Mouse (Mus musculus) frontal cortex, postnatal 14 days (tissue): ENCODE measurements around the gene Eno2.
A peak's percentile ranks its signal among the peaks of the same experiment; 100 is the strongest.

Source experiments
- DNase-seq, 2 experiments: peaks; one replicate each; pipeline ENCODE4 v3.0.0; 2022; ENCODE audit warnings: low spot score in 2 of 2

Gene Eno2

GRCm38 (mm10) chr6:124765951-124766350 is 3.5 kb downstream of the Eno2 start:
- no peak for DNase-seq

GRCm38 (mm10) chr6:124759259-124759658 is 10.2 kb downstream of the Eno2 start:
- DNase-seq: peak in 1 of 2 experiments; percentile 74

- no peak for DNase-seq
Measured at GRCm38 (mm10) chr6:124758849-124759232, 10.6 kb downstream of the Eno2 start.

- DNase-seq: no peak
Measured at GRCm38 (mm10) chr6:124757909-124758848, 11.3 kb downstream of the Eno2 start.

- no peak for DNase-seq
Measured at GRCm38 (mm10) chr6:124757351-124757880, 12.1 kb downstream of the Eno2 start.

- peak in 1 of 2 experiments; percentile 74 for DNase-seq
Measured at GRCm38 (mm10) chr6:124756652-124757350, 12.7 kb downstream of the Eno2 start.

- DNase-seq: no peak
Measured at GRCm38 (mm10) chr6:124755831-124756595, 13.5 kb downstream of the Eno2 start, which contains the start of the genes Gm45234 and Atn1. Gene Gm45234, minus strand, starts transcription at chr6:124756021. Gene Atn1, minus strand, starts transcription at chr6:124756524.

GRCm38 (mm10) chr6:124755306-124755705 is 14.2 kb downstream of the Eno2 start:
- no peak for DNase-seq

- DNase-seq: no peak
Measured at GRCm38 (mm10) chr6:124753861-124754260, 15.6 kb downstream of the Eno2 start.

GRCm38 (mm10) chr6:124750405-124750804 is 19.1 kb downstream of the Eno2 start:
- DNase-seq: no peak

GRCm38 (mm10) chr6:124746654-124747632 is 22.5 kb downstream of the Eno2 start:
- DNase-seq: no peak

- no peak for DNase-seq
Measured at GRCm38 (mm10) chr6:124746296-124746605, 23.2 kb downstream of the Eno2 start.

GRCm38 (mm10) chr6:124745490-124746295 is 23.8 kb downstream of the Eno2 start:
- peak; percentile 90 for DNase-seq

- no peak for DNase-seq
Measured at GRCm38 (mm10) chr6:124744755-124745321, 24.6 kb downstream of the Eno2 start.

- DNase-seq: no peak
Measured at GRCm38 (mm10) chr6:124743647-124744046, 25.8 kb downstream of the Eno2 start.

- no peak for DNase-seq
Measured at GRCm38 (mm10) chr6:124742839-124743514, 26.5 kb downstream of the Eno2 start.

- DNase-seq: no peak
Measured at GRCm38 (mm10) chr6:124741842-124742241, 27.6 kb downstream of the Eno2 start.

- peak; percentile 84 to 91 for DNase-seq
Measured at GRCm38 (mm10) chr6:124740888-124741761, 28.3 kb downstream of the Eno2 start, which contains the start of gene Grcc10. Gene Grcc10, minus strand, starts transcription at chr6:124741374.
